Mouse (Mus musculus): ENCODE data around the gene Commd7.

- TF ChIP-seq ZC3H11A (IDR thresholded peaks at IDR 0.05; ENCODE audit: borderline replicate concordance, low read depth, low read length): no peak
- no peak for TF ChIP-seq MAFK (IDR thresholded peaks at IDR 0.05; ENCODE audit: insufficient read depth, low read depth, low read length)
- no peak for TF ChIP-seq HCFC1 (IDR thresholded peaks at IDR 0.05; ENCODE audit: borderline replicate concordance, insufficient read depth, low read length)
- TF ChIP-seq ZNF384 (IDR thresholded peaks at IDR 0.05; ENCODE audit: low read depth, low read length): no peak
These were observed 57.0 kb downstream of the Commd7 start for GRCm38 (mm10) chr2:153575554-153575953.
